Mouse (Mus musculus): ENCODE measurements at regions not wholly inside any gene's neighbourhood (a gene's known extent, or its start where the extent isn't known, plus 50 kb on each side); places are given as distances from the start of the nearest gene placed in this dataset.

GRCm38 (mm10) chr4:154756740-154757446, 80.4 kb upstream of the Ttc34 start:
- Histone ChIP-seq H3K36me3 (replicated peaks) (no peaks in the 10 kb centered on the region), H3K9me3 (no peaks in the 10 kb centered on the region), H3K4me1 (peaks cover 16% of the 10 kb centered on the region; the same call in 1 of the 2 replicates), H3K4me3 (no peak overlapping the region), H3K27ac (replicated peaks) (no peak overlapping the region), H3K27me3 (replicated peaks; ENCODE audit: low read depth, poor library complexity, severe bottlenecking) (peaks cover 20% of the 10 kb centered on the region)
- 85% methylated on average over 10 of the region's 10 CpGs for WGBS
- DNase-seq (ENCODE audit: low spot score), result no peak

- Histone ChIP-seq H3K36me3 (replicated peaks) (no peaks in the 10 kb centered on the region), H3K4me3 (no peak overlapping the region), H3K9me3 (no peaks in the 10 kb centered on the region), H3K27me3 (replicated peaks; ENCODE audit: low read depth, poor library complexity, severe bottlenecking) (0 out of 2 replicates have a peak, but pooled peaks cover 14% of the 10 kb centered on the region), H3K4me1 (peaks cover 10% of the 10 kb centered on the region), H3K27ac (replicated peaks) (no peak overlapping the region)
- no peak for DNase-seq (ENCODE audit: low spot score)
- 80% methylated on average over 1 of the region's 1 CpGs for WGBS
Observed at GRCm38 (mm10) chr4:154759881-154760280, 77.4 kb upstream of the Ttc34 start.

- no peak for DNase-seq (ENCODE audit: low spot score)
- H3K4me3 ChIP-seq, result no peak overlapping the region
- peak overlapping the region; percentile 63; the same call in 1 of the 2 replicates for H3K27ac ChIP-seq (replicated peaks)
- H3K36me3 ChIP-seq (replicated peaks), result no peaks in the 10 kb centered on the region
- WGBS, result 75% methylated on average over 6 of the region's 6 CpGs
- H3K27me3 ChIP-seq (replicated peaks; ENCODE audit: low read depth, poor library complexity, severe bottlenecking), result peaks cover 41% of the 10 kb centered on the region
- H3K9me3 ChIP-seq, result no peaks in the 10 kb centered on the region
- H3K4me1 ChIP-seq, result peaks cover 23% of the 10 kb centered on the region
Observed at GRCm38 (mm10) chr4:154764238-154764637, 73.0 kb upstream of the Ttc34 start.

GRCm38 (mm10) chr4:154766158-154766557, 71.1 kb upstream of the Ttc34 start:
- H3K4me3 ChIP-seq, result no peak overlapping the region
- no peaks in the 10 kb centered on the region for H3K9me3 ChIP-seq
- no peak for DNase-seq (ENCODE audit: low spot score)
- no peak overlapping the region for H3K27ac ChIP-seq (replicated peaks)
- peaks cover 40% of the 10 kb centered on the region for H3K27me3 ChIP-seq (replicated peaks; ENCODE audit: low read depth, poor library complexity, severe bottlenecking)
- H3K36me3 ChIP-seq (replicated peaks), result no peaks in the 10 kb centered on the region
- 63% methylated on average over 2 of the region's 2 CpGs for WGBS
- peaks cover 40% of the 10 kb centered on the region for H3K4me1 ChIP-seq

- Histone ChIP-seq H3K27ac (replicated peaks) (peak overlapping the region; percentile 80), H3K27me3 (replicated peaks; ENCODE audit: low read depth, poor library complexity, severe bottlenecking) (peaks cover 53% of the 10 kb centered on the region), H3K4me1 (peaks cover 65% of the 10 kb centered on the region), H3K36me3 (replicated peaks) (no peaks in the 10 kb centered on the region), H3K4me3 (0 out of 2 replicates have a peak overlapping the region, but pooled peaks have one; percentile 21), H3K9me3 (no peaks in the 10 kb centered on the region)
- WGBS, result 31% methylated on average over 25 of the region's 25 CpGs
- DNase-seq (ENCODE audit: low spot score), result peak; percentile 73
Observed at GRCm38 (mm10) chr4:154771330-154772076, 65.8 kb upstream of the Ttc34 start.

GRCm38 (mm10) chr4:154772077-154772462, 65.2 kb upstream of the Ttc34 start:
- peaks cover 64% of the 10 kb centered on the region for H3K4me1 ChIP-seq
- WGBS, result 39% methylated on average over 4 of the region's 4 CpGs
- no peaks in the 10 kb centered on the region for H3K36me3 ChIP-seq (replicated peaks)
- H3K9me3 ChIP-seq, result no peaks in the 10 kb centered on the region
- no peak overlapping the region for H3K4me3 ChIP-seq
- peaks cover 47% of the 10 kb centered on the region for H3K27me3 ChIP-seq (replicated peaks; ENCODE audit: low read depth, poor library complexity, severe bottlenecking)
- H3K27ac ChIP-seq (replicated peaks), result peak overlapping the region; percentile 80
- no peak for DNase-seq (ENCODE audit: low spot score)

GRCm38 (mm10) chr4:154773830-154774229, 63.4 kb upstream of the Ttc34 start:
- Histone ChIP-seq H3K4me1 (peaks cover 58% of the 10 kb centered on the region), H3K27ac (replicated peaks) (peak overlapping the region; percentile 80), H3K4me3 (no peak overlapping the region), H3K9me3 (no peaks in the 10 kb centered on the region), H3K36me3 (replicated peaks) (no peaks in the 10 kb centered on the region), H3K27me3 (replicated peaks; ENCODE audit: low read depth, poor library complexity, severe bottlenecking) (peaks cover 32% of the 10 kb centered on the region)
- WGBS, result 77% methylated on average over 3 of the region's 3 CpGs
- DNase-seq (ENCODE audit: low spot score), result no peak

GRCm38 (mm10) chr4:154774332-154774731, 62.9 kb upstream of the Ttc34 start:
- DNase-seq (ENCODE audit: low spot score), result no peak
- Histone ChIP-seq H3K4me1 (peaks cover 58% of the 10 kb centered on the region), H3K4me3 (no peak overlapping the region), H3K36me3 (replicated peaks) (no peaks in the 10 kb centered on the region), H3K9me3 (no peaks in the 10 kb centered on the region), H3K27ac (replicated peaks) (peak overlapping the region; percentile 57; the same call in 1 of the 2 replicates), H3K27me3 (replicated peaks; ENCODE audit: low read depth, poor library complexity, severe bottlenecking) (peaks cover 27% of the 10 kb centered on the region; the same call in 1 of the 2 replicates)
- WGBS, result 58% methylated on average over 2 of the region's 2 CpGs

GRCm38 (mm10) chr4:154778818-154779217, 58.4 kb upstream of the Ttc34 start:
- no peaks in the 10 kb centered on the region for H3K36me3 ChIP-seq (replicated peaks)
- no peak overlapping the region for H3K27ac ChIP-seq (replicated peaks)
- DNase-seq (ENCODE audit: low spot score), result no peak
- WGBS, result 94% methylated on average over 1 of the region's 1 CpGs
- no peaks in the 10 kb centered on the region for H3K9me3 ChIP-seq
- no peak overlapping the region for H3K4me3 ChIP-seq
- peaks cover 48% of the 10 kb centered on the region for H3K4me1 ChIP-seq
- H3K27me3 ChIP-seq (replicated peaks; ENCODE audit: low read depth, poor library complexity, severe bottlenecking), result peaks cover 31% of the 10 kb centered on the region

- Histone ChIP-seq H3K27me3 (replicated peaks; ENCODE audit: low read depth, poor library complexity, severe bottlenecking) (peaks cover 37% of the 10 kb centered on the region), H3K27ac (replicated peaks) (peak overlapping the region; percentile 55), H3K4me3 (no peak overlapping the region), H3K4me1 (peaks cover 47% of the 10 kb centered on the region), H3K9me3 (no peaks in the 10 kb centered on the region), H3K36me3 (replicated peaks) (no peaks in the 10 kb centered on the region)
- DNase-seq (ENCODE audit: low spot score), result peak; percentile 61
- WGBS, result 33% methylated on average over 11 of the region's 11 CpGs
Observed at GRCm38 (mm10) chr4:154781391-154781790, 55.9 kb upstream of the Ttc34 start.

- Histone ChIP-seq H3K9me3 (no peaks in the 10 kb centered on the region), H3K36me3 (replicated peaks) (no peaks in the 10 kb centered on the region), H3K27ac (replicated peaks) (peak overlapping the region; percentile 55; the same call in 1 of the 2 replicates), H3K4me3 (no peak overlapping the region), H3K4me1 (peaks cover 54% of the 10 kb centered on the region), H3K27me3 (replicated peaks; ENCODE audit: low read depth, poor library complexity, severe bottlenecking) (peaks cover 37% of the 10 kb centered on the region)
- DNase-seq (ENCODE audit: low spot score), result no peak
- WGBS, result 88% methylated on average over 8 of the region's 8 CpGs
Observed at GRCm38 (mm10) chr4:154782291-154782690, 55.0 kb upstream of the Ttc34 start.

GRCm38 (mm10) chr4:154785282-154785987, 51.8 kb upstream of the Ttc34 start:
- no peaks in the 10 kb centered on the region for H3K36me3 ChIP-seq (replicated peaks)
- DNase-seq (ENCODE audit: low spot score), result no peak
- WGBS, result 51% methylated on average over 8 of the region's 8 CpGs
- peaks cover 67% of the 10 kb centered on the region for H3K27me3 ChIP-seq (replicated peaks; ENCODE audit: low read depth, poor library complexity, severe bottlenecking)
- H3K9me3 ChIP-seq, result no peaks in the 10 kb centered on the region
- H3K4me1 ChIP-seq, result peaks cover 51% of the 10 kb centered on the region
- H3K4me3 ChIP-seq, result no peak overlapping the region
- peak overlapping the region; percentile 49 for H3K27ac ChIP-seq (replicated peaks)
